Mouse (Mus musculus) embryonic fibroblast, embryonic 13.5 days (primary cell): ENCODE data around the gene Tgif2. TPM values are rescaled to one million over a fixed set of nuclear protein-coding genes. Genes with fewer than 3 reads are reported as not detected.

Source experiments
- H3K27ac ChIP-seq: 2 replicates; pipeline ENCODE4 v1.5.1; 2012; ENCODE audit warnings: low read length, control low read depth, inconsistent platforms; ENCODE audit not compliant: insufficient read depth
- H3K4me1 ChIP-seq: 2 replicates; pipeline ENCODE4 v1.6.1; 2011; ENCODE audit warnings: low read length; ENCODE audit not compliant: control insufficient read depth, insufficient read depth
- H3K4me3 ChIP-seq: 2 replicates; pipeline ENCODE4 v1.5.1; 2011; ENCODE audit warnings: mild to moderate bottlenecking, control low read depth, low read length; ENCODE audit not compliant: insufficient read depth
- CTCF ChIP-seq: IDR thresholded peaks from 2 replicates; pipeline ENCODE4 v1.5.1; 2011; ENCODE audit warnings: mild to moderate bottlenecking, control low read depth, low read length, moderate library complexity, borderline replicate concordance; ENCODE audit not compliant: insufficient read depth
- POLR2A ChIP-seq: IDR thresholded peaks from 2 replicates; pipeline ENCODE4 v1.6.1; 2011; ENCODE audit warnings: low read depth, mild to moderate bottlenecking, control low read depth, low read length, moderate library complexity
- polyA plus RNA-seq: library from polyadenylated mRNA; stranded (reverse); fragments of >200 nt; gene quantifications from 2 replicates; pipeline ENCODE4 v1.2.4, GENCODE M21; 2011; ENCODE audit warnings: low read depth; ENCODE audit not compliant: missing spikeins, insufficient read length

The Tgif2 gene
- polyA plus RNA-seq, 1 experiment, result 17.0 TPM

- no peak overlapping the region for H3K4me3 ChIP-seq
- H3K27ac ChIP-seq, result no peak overlapping the region
- no peaks in the 10 kb centered on the region; the same call in 1 of the 2 replicates for H3K4me1 ChIP-seq
- TF ChIP-seq CTCF, result no peak
- no peak for TF ChIP-seq POLR2A
Measured at GRCm38 (mm10) chr2:156857385-156857791, 17.6 kb downstream of the Tgif2 start.

- Histone ChIP-seq H3K4me3 (no peak within 1 kb of the TSS), H3K27ac (no peak within 1 kb of the TSS)
- TF ChIP-seq POLR2A (no peak), CTCF (no peak)
Measured at GRCm38 (mm10) chr2:156857835-156858234, 18.0 kb downstream of the Tgif2 start, which contains the start of gene 4930518I15Rik. Gene 4930518I15Rik, minus strand, starts transcription at chr2:156857946.

GRCm38 (mm10) chr2:156858671-156859070, 18.9 kb downstream of the Tgif2 start:
- no peak overlapping the region for H3K27ac ChIP-seq
- H3K4me3 ChIP-seq, result no peak overlapping the region
- TF ChIP-seq CTCF, result no peak
- TF ChIP-seq POLR2A, result no peak
- H3K4me1 ChIP-seq, result no peaks in the 10 kb centered on the region; the same call in 1 of the 2 replicates

More at GRCm38 (mm10) chr2:156857835-156858234, 18.0 kb downstream of the Tgif2 start, which contains the start of gene 4930518I15Rik:
- no peaks in the 10 kb centered on the region; the same call in 1 of the 2 replicates for H3K4me1 ChIP-seq

GRCm38 (mm10) chr2:156862041-156862717, 22.4 kb downstream of the Tgif2 start:
- H3K27ac ChIP-seq, result peak overlapping the region; percentile 80
- peak overlapping the region; percentile 76 for H3K4me3 ChIP-seq
- H3K4me1 ChIP-seq, result peaks cover 3% of the 10 kb centered on the region; the same call in 1 of the 2 replicates
- TF ChIP-seq POLR2A, result no peak; the same call in 1 of the 2 replicates
- TF ChIP-seq CTCF, result no peak

GRCm38 (mm10) chr2:156862772-156863486, 23.1 kb downstream of the Tgif2 start, which contains the start of gene Rab5if:
Gene Rab5if, plus strand, starts transcription at chr2:156863128.
- Histone ChIP-seq H3K4me1 (0 out of 2 replicates have a peak, but pooled peaks cover 3% of the 10 kb centered on the region), H3K27ac (peak within 1 kb of the TSS; percentile 80), H3K4me3 (peak within 1 kb of the TSS; percentile 95)
- TF ChIP-seq POLR2A (peak; percentile 73), CTCF (peak; percentile 66; the same call in 1 of the 2 replicates)

GRCm38 (mm10) chr2:156863487-156864160, 23.8 kb downstream of the Tgif2 start:
- Histone ChIP-seq H3K4me1 (0 out of 2 replicates have a peak, but pooled peaks cover 3% of the 10 kb centered on the region), H3K4me3 (peak overlapping the region; percentile 95), H3K27ac (peak overlapping the region; percentile 54)
- peak; percentile 9; the same call in 1 of the 2 replicates for TF ChIP-seq POLR2A
- no peak for TF ChIP-seq CTCF

GRCm38 (mm10) chr2:156864481-156864880, 24.7 kb downstream of the Tgif2 start:
- Histone ChIP-seq H3K4me1 (0 out of 2 replicates have a peak, but pooled peaks cover 3% of the 10 kb centered on the region), H3K4me3 (peak overlapping the region; percentile 95), H3K27ac (no peak overlapping the region)
- TF ChIP-seq POLR2A (no peak), CTCF (no peak)

GRCm38 (mm10) chr2:156868994-156869393, 29.2 kb downstream of the Tgif2 start:
- H3K4me1 ChIP-seq, result peaks cover 7% of the 10 kb centered on the region
- H3K4me3 ChIP-seq, result no peak overlapping the region
- H3K27ac ChIP-seq, result no peak overlapping the region
- TF ChIP-seq POLR2A (no peak), CTCF (no peak)

GRCm38 (mm10) chr2:156869554-156869953, 29.7 kb downstream of the Tgif2 start:
- peaks cover 4% of the 10 kb centered on the region for H3K4me1 ChIP-seq
- TF ChIP-seq POLR2A, result no peak
- no peak for TF ChIP-seq CTCF
- H3K27ac ChIP-seq, result no peak overlapping the region
- H3K4me3 ChIP-seq, result no peak overlapping the region
